ENCODE assay signal across 12 mouse cellular contexts in the genomic region with DNA sequence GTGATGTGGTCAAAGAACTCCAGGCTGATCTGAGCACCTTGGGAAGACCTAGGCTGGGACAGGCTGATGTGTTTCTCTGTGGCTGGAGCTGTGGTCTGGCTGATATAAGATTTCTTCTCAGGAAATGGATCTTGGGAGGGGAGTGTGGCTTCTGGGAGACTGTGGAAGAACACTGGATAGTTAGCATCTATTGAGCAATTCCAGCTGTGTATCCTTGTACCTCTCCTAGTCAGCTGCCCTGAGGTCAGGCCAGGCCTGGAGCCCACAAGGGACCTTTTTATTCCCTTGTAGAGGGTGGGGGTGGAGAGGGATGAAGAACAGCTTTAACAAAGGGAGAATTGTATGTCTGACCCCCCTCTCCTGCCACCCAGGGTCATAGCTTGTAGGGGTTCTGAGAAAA. TPM values are rescaled to one million over a fixed set of nuclear protein-coding genes. Genes with fewer than 3 reads are reported as not detected.
DNase-seq lines count a peak whose midpoint lies in the region; TF ChIP-seq lines count a peak whose summit lies in the region.
"Had no signal": no experiment of that assay in that cellular context is flagged by ENCODE, and none has a peak within 500 bp of the region (broad histone marks: within the 10 kb centered on the region; RNA-seq: fewer than 3 reads in every experiment).

No protein-coding gene starts in this region.

- no peak for TF ChIP-seq CTCF in gastrocnemius, adult 2 months (IDR thresholded peaks at IDR 0.05)

- no peak for DNase-seq in gastrocnemius, adult 2 months
- DNase-seq in gastrocnemius, postnatal 10 days: no peak
- DNase-seq in left cerebral cortex, adult 11 months (ENCODE audit: low spot score): peak; percentile 27
- no peak for DNase-seq in left cerebral cortex, postnatal 25 days (ENCODE audit: low spot score in 2 of 2)
- DNase-seq in brain, adult 2 months (ENCODE audit: low read depth, low spot score): peak; percentile 86
- peak; percentile 40 for DNase-seq in skeletal muscle tissue, adult 2 months (ENCODE audit: low read depth, low spot score)
- DNase-seq in adrenal gland, postnatal 25 days: no peak
- DNase-seq: heart, postnatal 4 days; midbrain, embryonic 14.5 days had no signal

- no peak overlapping the region for H3K4me3 ChIP-seq in gastrocnemius, adult 2 months
- H3K4me3 ChIP-seq: embryonic facial prominence, embryonic 13.5 days had no signal

- intact Hi-C loops in gastrocnemius, adult 2 months (cut with DNase I): no loop called here
- intact Hi-C loops in left cerebral cortex, postnatal 25 days (cut with DNase I): loop anchor here (5.0 kb wide), 1 partner anchor 147 kb away; a partner anchor contains a TSS

- H3K27ac ChIP-seq in gastrocnemius, adult 2 months: peak overlapping the region; percentile 38; the same call in 1 of the 2 replicates
- H3K27ac ChIP-seq: embryonic facial prominence, embryonic 13.5 days; liver, embryonic 14.5 days had no signal

RNA-seq across cellular contexts. Expression of a gene that starts 17.2 kb away (rescaled TPM):
- total RNA-seq in gastrocnemius, adult 2 months (2021): not detected
- total RNA-seq in gastrocnemius, postnatal 10 days (2021): under 1 TPM; 0.05 to 0.07 TPM
- total RNA-seq in left cerebral cortex, postnatal 25 days (2021): under 1 TPM; 0.25 to 0.48 TPM
- 0.27 TPM in 1 of 2 replicates, not detected in the other for total RNA-seq in adrenal gland, postnatal 25 days (2021)

RNA-seq across cellular contexts. Expression of a gene that starts 45.0 kb away (rescaled TPM):
- total RNA-seq in gastrocnemius, adult 2 months (2021): 1 to 10 TPM; 2.1 to 5.1 TPM
- 1 to 10 TPM; 1.5 to 2.2 TPM for total RNA-seq in gastrocnemius, postnatal 10 days (2021)
- total RNA-seq in left cerebral cortex, postnatal 25 days (2021): 10 to 100 TPM in 1 of 2 experiments, 1 to 10 TPM in 1; 8.6 to 12.9 TPM
- 8.5 and 9.4 TPM in 2 replicates for total RNA-seq in adrenal gland, postnatal 25 days (2021)

RNA-seq across cellular contexts. Expression of a gene that starts 45.2 kb away (rescaled TPM):
- total RNA-seq in gastrocnemius, adult 2 months (2021): not detected
- total RNA-seq in gastrocnemius, postnatal 10 days (2021): not detected
- total RNA-seq in left cerebral cortex, postnatal 25 days (2021): not detected
- not detected in 2 replicates for total RNA-seq in adrenal gland, postnatal 25 days (2021)
- total RNA-seq: heart, postnatal 4 days; left cerebral cortex, adult 18-20 months had no signal

RNA-seq across cellular contexts. Expression of a gene that starts 45.2 kb away (rescaled TPM):
- total RNA-seq in gastrocnemius, adult 2 months (2021): not detected
- not detected for total RNA-seq in gastrocnemius, postnatal 10 days (2021)
- total RNA-seq in left cerebral cortex, postnatal 25 days (2021): not detected
- total RNA-seq in adrenal gland, postnatal 25 days (2021): 0.73 TPM in 1 of 2 replicates, not detected in the other
- total RNA-seq: heart, postnatal 4 days; left cerebral cortex, adult 18-20 months had no signal

RNA-seq across cellular contexts. Expression of a gene that starts 50.3 kb away (rescaled TPM):
- total RNA-seq in gastrocnemius, adult 2 months (2021): under 1 TPM; 0.06 to 0.20 TPM
- under 1 TPM in 1 of 2 experiments, not detected in 1; 0.16 TPM for total RNA-seq in gastrocnemius, postnatal 10 days (2021)
- total RNA-seq in left cerebral cortex, postnatal 25 days (2021): under 1 TPM in 1 of 2 experiments, not detected in 1; 0.50 TPM
- total RNA-seq in adrenal gland, postnatal 25 days (2021): 0.46 TPM in 1 of 2 replicates, not detected in the other
- total RNA-seq: heart, postnatal 4 days had no signal

Comparison
In these comparisons a context has a peak if more than half of its experiments do, and no peak if none do; other contexts are left out.
1. DNase-seq: peak in left cerebral cortex, adult 11 months (single experiment), brain, adult 2 months (single experiment) and skeletal muscle tissue, adult 2 months (single experiment); none in gastrocnemius, adult 2 months (single experiment), gastrocnemius, postnatal 10 days (single experiment), left cerebral cortex, postnatal 25 days (0 of 2) and adrenal gland, postnatal 25 days (single experiment).